Mouse (Mus musculus): ENCODE measurements around the gene Mrgprd.

DNA sequence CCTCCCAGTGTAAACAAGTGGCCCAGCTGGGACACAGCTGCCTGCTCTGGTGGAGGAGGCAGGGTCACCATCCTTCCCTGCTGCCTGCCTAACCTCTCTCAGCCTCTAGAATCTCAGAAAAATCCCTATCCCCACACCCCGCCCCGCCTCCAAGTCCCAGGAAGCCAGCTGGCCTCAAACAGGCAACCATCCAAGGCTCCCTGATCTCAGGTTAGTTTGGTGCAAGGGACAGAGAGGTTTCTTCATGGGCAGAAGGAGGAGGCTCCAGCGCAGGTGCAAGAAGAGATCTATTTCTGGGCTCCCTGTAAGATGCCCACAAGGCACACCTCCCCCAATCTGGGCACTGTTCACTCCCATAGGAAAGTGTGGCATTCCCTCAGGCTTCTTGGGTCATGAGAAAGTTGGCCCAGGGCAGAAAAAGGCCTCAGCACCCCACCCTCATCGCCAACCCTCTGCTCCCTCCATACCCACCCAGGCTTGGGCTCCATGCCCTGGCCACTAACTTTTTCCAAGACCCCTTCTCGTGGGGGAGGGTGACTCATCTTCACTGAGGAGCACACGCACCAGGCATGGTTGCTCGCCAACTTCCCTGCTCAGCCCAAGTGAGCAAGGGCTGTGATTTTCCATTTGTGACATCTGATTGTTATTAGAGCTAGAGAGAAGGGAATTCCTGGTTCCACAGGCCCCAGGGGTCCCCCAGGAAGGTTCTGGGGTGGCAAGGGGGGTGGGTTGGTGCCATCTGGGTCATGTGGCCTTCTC is 14.9 kb upstream of the Mrgprd start:
- TF ChIP-seq POLR2A (IDR thresholded peaks at IDR 0.05; ENCODE audit: low read depth, low read length) (no peak), CTCF (IDR thresholded peaks at IDR 0.05; ENCODE audit: extremely low read depth, insufficient read depth, insufficient read length, insufficient replicate concordance) (no peak)
